Mouse (Mus musculus) liver, adult 2 months (tissue): ENCODE data around the gene Gm3854. TPM values are rescaled to one million over a fixed set of nuclear protein-coding genes. Genes with fewer than 3 reads are reported as not detected.
"Not testable (repeated sequence)": the region's sequence is repeated elsewhere in the genome, so short reads cannot be mapped to it uniquely, and the experiment has no call there.

Experiments
- DNase-seq: peaks from one replicate; pipeline ENCODE4 v3.0.0-alpha.2; 2011; ENCODE audit warnings: low read depth, low spot score; ENCODE audit errors: extremely low read depth
- H3K27ac ChIP-seq: fragments of 200-500 bp; replicated peaks from 2 replicates; pipeline ENCODE4 v1.5.1; 2012; ENCODE audit warnings: low read depth, mild to moderate bottlenecking, control low read depth, inconsistent platforms, low read length; ENCODE audit not compliant: insufficient read depth
- H3K27me3 ChIP-seq: fragments of 200-500 bp; 2 replicates; pipeline ENCODE4 v1.6.1; 2012; ENCODE audit warnings: mild to moderate bottlenecking, moderate library complexity, low read length, inconsistent platforms; ENCODE audit not compliant: control insufficient read depth, insufficient read depth
- H3K36me3 ChIP-seq: fragments of 200-500 bp; 2 replicates; pipeline ENCODE4 v1.6.1; 2012; ENCODE audit warnings: low read length, inconsistent platforms; ENCODE audit not compliant: control insufficient read depth, insufficient read depth
- H3K4me1 ChIP-seq: fragments of 200-500 bp; 2 replicates; pipeline ENCODE4 v1.6.1; 2011; ENCODE audit warnings: low read length; ENCODE audit not compliant: control insufficient read depth, insufficient read depth
- H3K4me3 ChIP-seq: fragments of 200-500 bp; 2 replicates; pipeline ENCODE4 v1.5.1; 2011; ENCODE audit warnings: low read depth, mild to moderate bottlenecking, control low read depth, low read length, moderate library complexity; ENCODE audit not compliant: insufficient read depth
- H3K79me2 ChIP-seq: fragments of 200-500 bp; 2 replicates; pipeline ENCODE4 v1.6.1; 2012; ENCODE audit warnings: inconsistent platforms, mild to moderate bottlenecking, low read length, moderate library complexity; ENCODE audit not compliant: control insufficient read depth, insufficient read depth
- H3K9ac ChIP-seq: fragments of 200-500 bp; 2 replicates; pipeline ENCODE4 v1.6.1; 2012; ENCODE audit warnings: low read depth, mild to moderate bottlenecking, control low read depth, inconsistent platforms, low read length
- CTCF ChIP-seq: fragments of 200-500 bp; IDR thresholded peaks from 2 replicates; pipeline ENCODE4 v1.5.1; 2011; ENCODE audit warnings: low read depth, low read length, control low read depth
- POLR2A ChIP-seq: fragments of 200-500 bp; IDR thresholded peaks from 2 replicates; pipeline ENCODE4 v1.6.1; 2011; ENCODE audit warnings: low read length, control low read depth; ENCODE audit not compliant: insufficient read depth; ENCODE audit errors: extremely low read depth
- WGBS: fragments of 180-500 bp; shearing (Covaris S2); methylation state at CpG from one replicate; pipeline ENCODE4 v1.1.7; 2018; 5-methylcytosine and 5-hydroxymethylcytosine counted together
- polyA plus RNA-seq: library from polyadenylated mRNA; depleted of rRNA; stranded (reverse); fragments of >200 nt; gene quantifications from 2 replicates; pipeline ENCODE4 v1.2.3, GENCODE M21; 2012; rRNA removed
- total RNA-seq: library from RNA; depleted of rRNA; stranded (reverse); fragments of >200 nt; gene quantifications from 2 replicates; pipeline ENCODE4 v1.2.3, GENCODE M21; 2014; rRNA removed

Gm3854 gene
- total RNA-seq (under 0.01 and 0.07 TPM in 2 replicates), polyA plus RNA-seq (not detected in 2 replicates)

DNA sequence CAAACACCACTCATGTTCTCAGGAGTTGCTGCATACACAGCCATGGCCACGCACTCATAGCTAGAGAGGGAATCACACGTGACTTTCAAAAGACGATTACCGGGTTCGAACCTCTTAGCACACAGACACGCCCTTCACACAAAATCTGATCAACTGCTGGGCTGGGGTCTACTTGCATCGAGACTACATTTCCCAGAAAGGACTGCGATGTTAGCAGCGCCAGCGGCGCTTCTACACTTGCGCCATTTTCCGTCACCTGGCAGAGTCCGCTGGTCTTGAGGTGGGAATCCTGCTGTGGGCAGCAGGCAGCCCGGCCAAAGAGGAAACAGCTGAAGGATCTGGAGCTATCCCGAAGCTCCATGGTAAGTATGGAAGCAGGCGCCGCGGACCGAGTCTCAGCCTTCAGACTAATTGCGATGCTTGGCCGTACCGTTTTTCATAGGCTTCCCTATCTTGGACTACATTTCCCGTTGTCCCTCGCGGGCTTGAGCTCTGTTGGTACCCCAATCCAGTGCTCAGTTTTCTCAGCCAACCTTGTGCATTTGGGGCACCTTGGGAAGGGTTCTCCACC is at the start of gene Gm3854:
TSS of gene Gm3854 (plus strand) at position 259 of the 571 bp plus-strand sequence.
- no peaks in the 10 kb centered on the region for H3K79me2 ChIP-seq
- H3K27ac ChIP-seq, result no peak within 1 kb of the TSS
- H3K36me3 ChIP-seq, result no peaks in the 10 kb centered on the region
- DNase-seq, result peak; percentile 38
- TF ChIP-seq CTCF (no peak), POLR2A (no peak)
- H3K4me3 ChIP-seq, result peak within 1 kb of the TSS; percentile 73
- H3K27me3 ChIP-seq, result peaks cover 2% of the 10 kb centered on the region; the same call in 1 of the 2 replicates
- H3K4me1 ChIP-seq, result no peaks in the 10 kb centered on the region
- peak within 1 kb of the TSS; percentile 16; the same call in 1 of the 2 replicates for H3K9ac ChIP-seq
- WGBS, result 2% methylated on average over 26 of the region's 26 CpGs

- WGBS, result 94% methylated on average over 11 of the region's 11 CpGs
- DNase-seq, result not testable (repeated sequence)
- H3K36me3 ChIP-seq, result peaks cover 21% of the 10 kb centered on the region
Observed at GRCm38 (mm10) chr7:6300796-6301195, 42.8 kb upstream of the Gm3854 start.

GRCm38 (mm10) chr7:6330458-6331232 is 12.9 kb upstream of the Gm3854 start:
- H3K79me2 ChIP-seq, result no peaks in the 10 kb centered on the region
- H3K4me1 ChIP-seq, result no peaks in the 10 kb centered on the region; the same call in 1 of the 2 replicates
- H3K27me3 ChIP-seq, result no peaks in the 10 kb centered on the region
- no peak for TF ChIP-seq POLR2A
- no peak for TF ChIP-seq CTCF
- H3K4me3 ChIP-seq, result peak overlapping the region; percentile 72
- DNase-seq, result no peak
- no peaks in the 10 kb centered on the region for H3K36me3 ChIP-seq
- no peak overlapping the region for H3K27ac ChIP-seq
- WGBS, result 25% methylated on average over 23 of the region's 23 CpGs
- peak overlapping the region; percentile 82 for H3K9ac ChIP-seq

More at GRCm38 (mm10) chr7:6300796-6301195, 42.8 kb upstream of the Gm3854 start:
- not testable (repeated sequence) for H3K27ac ChIP-seq, H3K4me1 ChIP-seq, H3K27me3 ChIP-seq, H3K4me3 ChIP-seq, H3K9ac ChIP-seq, H3K79me2 ChIP-seq

DNA sequence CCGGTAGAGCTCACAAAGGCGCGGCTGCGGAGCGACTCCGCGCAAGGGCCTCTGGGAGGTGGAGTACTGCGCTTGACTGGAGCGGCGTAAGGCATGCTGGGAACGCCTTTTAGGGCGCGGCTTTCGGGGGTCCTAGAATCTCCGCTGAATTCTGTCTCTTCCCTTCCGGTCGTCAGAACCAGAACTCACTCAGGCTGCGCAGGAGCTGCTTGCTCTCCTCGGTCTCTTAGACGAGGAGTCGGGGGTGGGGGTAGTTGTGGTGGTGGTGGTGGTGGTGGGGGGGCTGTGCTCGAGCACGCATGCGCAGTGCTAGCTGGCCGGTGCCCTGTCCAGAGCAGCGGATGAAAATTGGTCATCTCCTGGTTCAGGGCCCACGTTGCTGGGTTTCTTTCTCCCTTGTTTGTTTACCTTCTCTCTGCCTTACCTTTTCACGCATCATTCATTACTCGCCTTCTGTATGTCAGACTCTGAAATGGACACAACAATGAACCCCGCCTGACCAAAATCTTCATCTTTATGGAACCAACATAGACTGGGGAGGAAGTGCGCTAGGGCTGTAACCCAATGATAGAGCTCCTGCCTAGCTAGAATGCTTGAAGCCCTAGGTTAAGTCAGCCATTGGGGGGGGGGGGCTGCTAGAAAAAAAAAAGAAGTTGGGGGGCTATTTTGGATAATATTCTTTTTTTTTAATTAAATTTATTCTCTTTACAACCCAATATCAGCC is 12.2 kb upstream of the Gm3854 start, which contains the start of gene Zfp583:
TSS of gene Zfp583 (minus strand) at position 53 of the 724 bp plus-strand sequence.
- WGBS, result 10% methylated on average over 31 of the region's 31 CpGs
- H3K36me3 ChIP-seq, result no peaks in the 10 kb centered on the region
- no peaks in the 10 kb centered on the region for H3K27me3 ChIP-seq
- peak within 1 kb of the TSS; percentile 82 for H3K9ac ChIP-seq
- TF ChIP-seq POLR2A (no peak), CTCF (no peak)
- no peak within 1 kb of the TSS for H3K27ac ChIP-seq
- H3K4me3 ChIP-seq, result peak within 1 kb of the TSS; percentile 72
- H3K79me2 ChIP-seq, result no peaks in the 10 kb centered on the region
- DNase-seq, result peak; percentile 17
- no peaks in the 10 kb centered on the region; the same call in 1 of the 2 replicates for H3K4me1 ChIP-seq

DNA sequence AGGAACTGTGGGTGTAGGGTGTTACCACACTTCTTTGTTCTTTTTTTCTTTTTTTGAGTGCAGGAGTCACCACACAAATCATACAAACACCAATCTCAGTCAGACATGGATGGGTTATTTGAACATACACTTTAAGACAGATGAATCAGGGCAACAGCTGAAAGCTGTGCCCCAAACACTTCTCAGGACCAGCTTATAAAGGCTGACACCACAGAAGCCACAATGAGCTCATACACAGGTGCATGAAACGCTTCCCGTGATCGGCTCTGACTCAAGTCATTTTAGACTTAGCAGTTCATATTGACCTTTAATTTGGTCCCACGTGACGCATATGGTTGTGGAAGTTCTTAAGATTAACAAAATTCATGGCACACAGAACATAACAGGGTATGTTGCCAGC is 3.7 kb upstream of the Gm3854 start:
- TF ChIP-seq POLR2A, result no peak
- no peak for TF ChIP-seq CTCF
- Histone ChIP-seq H3K27me3 (peaks cover 2% of the 10 kb centered on the region; the same call in 1 of the 2 replicates), H3K9ac (no peak overlapping the region), H3K4me3 (no peak overlapping the region), H3K4me1 (no peaks in the 10 kb centered on the region), H3K27ac (no peak overlapping the region), H3K36me3 (no peaks in the 10 kb centered on the region), H3K79me2 (no peaks in the 10 kb centered on the region)
- WGBS, result 78% methylated on average over 5 of the region's 5 CpGs
- DNase-seq, result no peak
